Mouse (Mus musculus) midbrain, embryonic 14.5 days (tissue): ENCODE measurements around the gene Pgm2. TPM values are rescaled to one million over a fixed set of nuclear protein-coding genes. Genes with fewer than 3 reads are reported as not detected.

Source experiments
- ATAC-seq: fragments of 200-750 bp; cut with Nextera tagmentation; 2 replicates; pipeline ENCODE4 v1.8.0; 2017; ENCODE audit warnings: moderate number of reproducible peaks, moderate library complexity; ENCODE audit not compliant: low FRiP score, low TSS enrichment
- DNase-seq: peaks from one replicate; pipeline ENCODE4 v3.0.0-alpha.2; 2015
- H3K27ac ChIP-seq: fragments of 300-500 bp; sonication (generic); replicated peaks from 2 replicates; pipeline ENCODE4 v1.5.1; 2014; ENCODE audit warnings: mild to moderate bottlenecking, low read depth, low read length, moderate library complexity
- H3K27me3 ChIP-seq: fragments of 300-500 bp; sonication (generic); 2 replicates; pipeline ENCODE4 v1.6.1; 2014; ENCODE audit warnings: low read length, control low read depth, mixed read lengths; ENCODE audit not compliant: control insufficient read depth, insufficient read depth
- H3K36me3 ChIP-seq: fragments of 300-500 bp; sonication (generic); 2 replicates; pipeline ENCODE4 v1.6.1; 2014; ENCODE audit warnings: low read length, control low read depth; ENCODE audit not compliant: control insufficient read depth, insufficient read depth
- H3K4me1 ChIP-seq: fragments of 300-500 bp; sonication (generic); 2 replicates; pipeline ENCODE4 v1.6.1; 2014; ENCODE audit warnings: mild to moderate bottlenecking, antibody characterized with exemption, low read length, control low read depth; ENCODE audit not compliant: control insufficient read depth, insufficient read depth
- H3K4me2 ChIP-seq: fragments of 300-500 bp; sonication (generic); 2 replicates; pipeline ENCODE4 v1.6.1; 2014; ENCODE audit warnings: mild to moderate bottlenecking, low read length, moderate library complexity
- H3K4me3 ChIP-seq: fragments of 300-500 bp; sonication (generic); replicated peaks from 2 replicates; pipeline ENCODE4 v1.5.1; 2014; ENCODE audit warnings: low read depth, low read length
- H3K9ac ChIP-seq: fragments of 300-500 bp; sonication (generic); replicated peaks from 2 replicates; pipeline ENCODE4 v1.6.1; 2014; ENCODE audit warnings: mild to moderate bottlenecking, low read length, moderate library complexity
- H3K9me3 ChIP-seq: fragments of 300-500 bp; sonication (generic); 2 replicates; pipeline ENCODE4 v1.6.1; 2016; ENCODE audit warnings: low read length, control low read depth, mixed read lengths; ENCODE audit not compliant: control insufficient read depth
- WGBS: fragments of 180-500 bp; shearing (Covaris S2); extraction: QIAGEN DNeasy Blood & Tissue Kit; methylation state at CpG from one replicate; pipeline ENCODE4 v1.1.7; 2014; 5-methylcytosine and 5-hydroxymethylcytosine counted together
- polyA plus RNA-seq: library from polyadenylated mRNA; unstranded; fragments of >200 nt; fragmentation: Nextera tagmentation; extraction: Ambion mirVana; gene quantifications from 2 replicates; pipeline ENCODE4 v1.2.1, GENCODE M21; 2014

Gene Pgm2
- polyA plus RNA-seq, 1 experiment from 2014 or later = 20.5 TPM

DNA sequence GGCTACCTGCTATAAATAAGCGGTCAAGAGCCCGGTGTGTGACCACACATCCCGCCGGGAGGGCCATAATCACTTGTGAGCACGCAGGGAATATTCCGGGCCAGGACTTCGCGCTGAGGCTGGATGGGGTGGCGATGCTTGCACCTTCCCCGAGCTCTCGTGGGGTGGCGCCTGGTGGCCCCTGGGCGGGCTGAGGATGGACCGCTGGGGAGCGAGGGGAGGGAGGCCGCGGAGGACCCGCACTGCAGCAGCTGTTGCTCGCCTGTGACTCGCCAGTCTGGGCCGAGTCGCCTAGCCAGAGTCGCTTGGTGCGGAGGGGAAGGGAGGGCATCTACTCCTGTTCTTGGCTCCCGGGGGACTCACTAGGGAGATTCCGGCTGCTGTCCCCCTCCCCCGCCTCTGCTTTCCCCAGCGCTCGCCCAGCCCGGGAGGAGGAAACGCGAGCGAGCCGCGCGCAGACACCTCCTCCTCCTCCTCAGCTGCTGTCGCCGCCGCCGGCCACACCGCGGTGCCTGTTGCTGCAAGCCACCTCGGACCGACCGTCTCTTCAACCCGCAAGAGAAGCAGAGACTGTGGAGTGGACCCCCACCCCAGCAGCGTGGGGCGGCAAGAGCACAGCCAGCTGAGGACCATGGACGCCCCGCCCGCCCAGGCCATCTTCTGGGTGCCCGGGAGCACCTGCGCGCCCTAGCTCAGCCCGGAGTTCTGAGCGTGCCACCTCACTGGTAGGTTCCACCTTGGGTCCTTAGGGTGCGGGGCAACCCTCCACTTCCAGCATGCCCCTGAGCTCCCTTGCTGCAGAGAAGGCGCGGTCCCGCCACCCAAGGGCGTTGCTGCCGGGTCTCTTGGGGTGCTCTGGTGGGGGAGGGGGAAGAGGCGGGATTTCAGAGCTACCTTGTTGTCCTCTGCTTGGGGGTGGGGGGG, 67.3 kb downstream of the Pgm2 start:
- H3K4me3 ChIP-seq = peak overlapping the region; percentile 61
- no peak overlapping the region for H3K27ac ChIP-seq
- peaks cover 27% of the 10 kb centered on the region for H3K27me3 ChIP-seq
- H3K4me2 ChIP-seq = peak overlapping the region; percentile 100
- H3K9ac ChIP-seq = peak overlapping the region; percentile 58
- H3K4me1 ChIP-seq = 0 out of 2 replicates have a peak, but pooled peaks cover 4% of the 10 kb centered on the region
- peak; percentile 81 for DNase-seq
- under 1% methylated on average over 61 of the region's 63 CpGs for WGBS
- H3K9me3 ChIP-seq = no peaks in the 10 kb centered on the region
- no peaks in the 10 kb centered on the region for H3K36me3 ChIP-seq
- peak; percentile 74 for ATAC-seq

DNA sequence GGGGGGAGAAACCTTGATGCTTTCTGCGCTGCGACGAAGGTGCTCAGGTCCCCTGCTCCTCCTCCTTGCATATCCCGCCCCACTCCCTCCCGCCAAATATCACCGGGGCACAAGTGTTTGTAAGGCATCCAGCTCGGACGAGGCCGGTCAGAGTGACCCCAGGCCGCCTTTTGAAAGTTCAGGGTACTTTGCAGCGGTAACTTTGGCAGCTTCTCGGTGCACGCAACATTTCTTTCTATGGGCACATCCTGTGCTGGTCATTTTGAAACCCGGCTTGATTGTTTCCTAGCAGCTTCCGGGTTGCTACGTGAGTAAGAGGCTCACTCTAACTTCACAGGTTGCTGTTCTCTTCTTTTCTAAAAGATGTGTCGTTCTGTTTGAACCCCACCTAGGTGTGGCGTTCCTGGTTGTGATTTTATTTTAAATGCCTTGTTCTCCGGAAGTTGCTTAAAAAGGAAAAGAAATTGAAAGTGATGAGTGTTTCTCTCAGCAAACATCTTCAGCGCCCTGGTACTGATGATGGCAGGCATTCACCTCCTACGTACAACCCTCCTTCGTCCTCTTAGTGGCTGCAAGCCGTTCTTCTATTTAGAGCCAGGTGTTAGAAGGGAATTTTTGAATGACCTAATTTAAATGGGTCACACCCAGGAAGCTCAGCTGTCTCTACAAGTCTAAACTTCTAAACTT, 68.1 kb downstream of the Pgm2 start:
- no peak for DNase-seq
- peak overlapping the region; percentile 61 for H3K4me3 ChIP-seq
- H3K36me3 ChIP-seq = no peaks in the 10 kb centered on the region
- peaks cover 27% of the 10 kb centered on the region for H3K27me3 ChIP-seq
- 0 out of 2 replicates have a peak, but pooled peaks cover 4% of the 10 kb centered on the region for H3K4me1 ChIP-seq
- no peak overlapping the region for H3K27ac ChIP-seq
- no peak for ATAC-seq
- WGBS = 2% methylated on average over 23 of the region's 23 CpGs
- H3K4me2 ChIP-seq = peak overlapping the region; percentile 100
- H3K9ac ChIP-seq = no peak overlapping the region; the same call in 1 of the 2 replicates
- no peaks in the 10 kb centered on the region for H3K9me3 ChIP-seq

DNA sequence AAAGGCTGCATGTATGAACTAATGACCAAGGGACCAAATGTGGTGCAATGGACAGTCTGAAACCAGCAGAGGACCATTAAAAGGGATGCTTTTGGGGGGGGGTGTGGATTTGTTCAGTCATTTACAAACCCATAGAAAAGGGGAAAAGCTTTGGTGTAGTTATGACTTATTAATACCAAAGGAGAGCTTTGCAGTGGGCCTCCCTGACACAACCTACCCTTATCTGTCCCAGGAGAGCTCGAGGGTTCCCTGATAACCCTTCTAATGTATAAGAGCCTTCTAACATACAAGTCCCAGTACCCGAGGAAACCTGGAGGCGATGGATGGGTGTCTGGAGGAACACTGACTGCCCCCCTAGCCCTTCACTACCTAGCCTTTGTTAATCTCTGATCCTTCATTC, 69.2 kb downstream of the Pgm2 start:
- no peak for DNase-seq
- Histone ChIP-seq H3K36me3 (no peaks in the 10 kb centered on the region), H3K4me1 (0 out of 2 replicates have a peak, but pooled peaks cover 4% of the 10 kb centered on the region), H3K9ac (no peak overlapping the region), H3K4me2 (no peak overlapping the region), H3K9me3 (no peaks in the 10 kb centered on the region), H3K27me3 (peaks cover 27% of the 10 kb centered on the region), H3K27ac (no peak overlapping the region), H3K4me3 (no peak overlapping the region)
- WGBS = 82% methylated on average over 3 of the region's 3 CpGs
- no peak for ATAC-seq

DNA sequence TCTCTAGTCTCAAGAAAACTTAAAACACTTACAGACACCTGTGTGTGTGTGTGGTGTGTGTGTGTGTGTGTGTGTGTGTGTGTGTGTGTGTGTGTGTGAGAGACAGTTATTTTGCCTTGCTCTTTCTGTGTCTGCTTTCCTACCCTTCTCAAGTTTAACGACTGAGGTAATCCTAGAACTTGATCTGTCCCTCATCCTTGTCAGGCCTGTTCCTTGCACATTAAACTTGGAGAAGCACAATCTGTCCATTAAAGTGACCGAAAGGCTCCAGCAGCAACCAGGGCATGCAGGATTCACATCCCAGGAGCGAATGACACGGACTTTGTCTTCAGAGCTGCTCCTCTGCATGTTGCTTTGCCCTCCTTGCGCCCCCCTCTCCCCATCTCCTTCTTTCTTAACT, 69.8 kb downstream of the Pgm2 start:
- Histone ChIP-seq H3K9ac (no peak overlapping the region), H3K4me2 (no peak overlapping the region), H3K36me3 (no peaks in the 10 kb centered on the region), H3K9me3 (no peaks in the 10 kb centered on the region), H3K4me1 (0 out of 2 replicates have a peak, but pooled peaks cover 4% of the 10 kb centered on the region), H3K4me3 (no peak overlapping the region), H3K27me3 (peaks cover 25% of the 10 kb centered on the region), H3K27ac (no peak overlapping the region)
- WGBS = 88% methylated on average over 5 of the region's 5 CpGs
- no peak for ATAC-seq
- DNase-seq = no peak

DNA sequence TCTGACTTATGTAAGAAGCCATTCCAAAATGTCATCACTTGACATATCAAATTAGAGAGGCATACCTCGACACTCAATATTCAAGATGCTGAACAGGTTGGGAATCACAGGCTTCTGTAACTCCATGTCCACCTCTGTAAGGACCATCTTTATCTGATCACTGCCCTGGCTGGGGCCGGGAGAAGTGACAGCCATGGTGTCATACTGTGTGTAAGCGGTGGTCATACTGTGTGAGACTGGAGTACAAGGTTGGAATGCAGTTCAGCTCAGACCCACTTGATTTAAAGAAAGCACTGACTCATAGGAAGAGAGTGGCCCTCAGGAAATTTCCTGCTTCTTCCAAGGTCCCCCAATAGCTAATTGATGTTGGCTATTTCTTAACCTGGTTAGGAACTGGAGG, 71.7 kb downstream of the Pgm2 start:
- ATAC-seq (no peak), DNase-seq (no peak)
- WGBS = 95% methylated on average over 3 of the region's 3 CpGs

DNA sequence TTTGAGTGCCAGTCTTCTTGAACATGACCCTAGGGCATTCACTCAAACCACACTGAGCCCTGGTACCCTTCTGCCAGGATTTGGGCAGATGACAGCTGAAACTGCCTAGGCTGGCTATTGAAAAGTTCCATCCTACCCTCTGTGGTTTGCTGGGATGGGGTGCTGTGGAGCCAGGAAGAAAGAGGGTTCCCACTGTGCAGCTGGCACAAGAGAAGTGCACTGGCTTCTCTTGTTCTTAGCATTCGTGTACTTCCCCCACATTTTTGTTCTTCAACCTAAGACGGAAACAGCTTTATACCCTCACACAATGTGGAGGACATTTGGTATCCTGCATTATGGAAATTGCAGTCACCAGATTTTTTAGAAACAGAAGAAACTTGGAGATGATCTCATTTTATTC, 73.1 kb downstream of the Pgm2 start:
- Histone ChIP-seq H3K9ac (no peak overlapping the region), H3K4me3 (no peak overlapping the region), H3K4me1 (no peaks in the 10 kb centered on the region), H3K27ac (no peak overlapping the region), H3K36me3 (no peaks in the 10 kb centered on the region), H3K4me2 (no peak overlapping the region), H3K9me3 (no peaks in the 10 kb centered on the region), H3K27me3 (peaks cover 11% of the 10 kb centered on the region; the same call in 1 of the 2 replicates)
- no peak for DNase-seq
- no peak for ATAC-seq
- 45% methylated on average over 2 of the region's 2 CpGs for WGBS

More for the DNA sequence above, 71.7 kb downstream of the Pgm2 start:
- H3K36me3 ChIP-seq = no peaks in the 10 kb centered on the region
- no peak overlapping the region for H3K9ac ChIP-seq
- H3K9me3 ChIP-seq = no peaks in the 10 kb centered on the region
- H3K27me3 ChIP-seq = peaks cover 11% of the 10 kb centered on the region; the same call in 1 of the 2 replicates
- H3K4me3 ChIP-seq = no peak overlapping the region
- H3K4me2 ChIP-seq = no peak overlapping the region
- no peaks in the 10 kb centered on the region for H3K4me1 ChIP-seq
- no peak overlapping the region for H3K27ac ChIP-seq

DNA sequence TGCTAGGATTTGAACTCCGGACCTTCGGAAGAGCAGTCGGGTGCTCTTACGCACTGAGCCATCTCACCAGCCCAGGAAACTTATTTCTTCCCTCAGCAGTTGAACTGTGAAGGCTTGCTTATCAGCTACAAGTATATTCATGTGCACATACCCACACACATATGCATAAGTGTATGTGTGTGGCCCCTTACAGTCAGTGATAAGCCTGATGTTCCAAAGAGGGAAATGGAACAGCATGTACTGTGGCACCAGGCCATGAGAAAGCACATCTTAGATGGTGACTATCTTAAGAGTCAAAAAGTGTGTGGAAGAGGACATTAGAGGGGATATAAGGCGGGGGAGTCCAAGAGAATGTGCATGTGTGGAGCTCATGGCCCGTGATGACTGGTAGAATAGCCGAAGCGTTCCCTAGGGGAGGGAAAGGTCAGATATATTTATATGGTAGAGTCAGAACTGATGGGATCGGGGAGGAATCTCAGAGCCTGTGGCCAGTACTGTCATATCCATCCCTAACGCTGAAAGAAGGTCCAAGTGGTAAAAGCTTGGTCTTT, 76.3 kb downstream of the Pgm2 start:
- no peak for ATAC-seq
- Histone ChIP-seq H3K36me3 (no peaks in the 10 kb centered on the region), H3K4me3 (no peak overlapping the region), H3K9ac (no peak overlapping the region), H3K27ac (no peak overlapping the region), H3K9me3 (no peaks in the 10 kb centered on the region), H3K4me2 (no peak overlapping the region), H3K27me3 (no peaks in the 10 kb centered on the region), H3K4me1 (no peaks in the 10 kb centered on the region)
- WGBS = 97% methylated on average over 10 of the region's 10 CpGs
- DNase-seq = no peak

DNA sequence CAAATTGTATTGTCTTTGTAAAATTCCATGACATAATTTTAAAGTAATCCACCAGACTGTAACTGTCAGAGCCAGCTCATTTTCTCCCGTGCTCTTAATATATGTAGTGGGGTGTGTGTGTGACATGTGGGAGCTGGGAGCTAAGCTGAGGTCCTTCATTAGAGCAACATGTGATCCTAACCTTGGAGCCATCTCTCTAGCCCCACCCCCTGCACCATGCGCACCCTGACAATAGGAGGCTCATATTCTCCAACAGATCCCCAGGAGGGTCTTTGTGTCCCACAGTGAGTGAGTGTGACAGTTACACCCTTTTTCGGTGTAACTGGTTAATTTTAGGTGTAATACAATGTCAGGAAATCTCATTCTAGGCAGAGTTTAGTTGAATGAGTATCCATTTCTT, 80.1 kb downstream of the Pgm2 start:
- H3K9me3 ChIP-seq = no peaks in the 10 kb centered on the region
- DNase-seq (no peak), ATAC-seq (no peak)
- no peaks in the 10 kb centered on the region for H3K27me3 ChIP-seq
- H3K4me1 ChIP-seq = no peaks in the 10 kb centered on the region
- H3K4me2 ChIP-seq = no peak overlapping the region
- no peak overlapping the region for H3K4me3 ChIP-seq
- no peak overlapping the region for H3K9ac ChIP-seq
- H3K36me3 ChIP-seq = no peaks in the 10 kb centered on the region
- WGBS = 77% methylated on average over 3 of the region's 3 CpGs
- no peak overlapping the region for H3K27ac ChIP-seq
